Mouse (Mus musculus) midbrain, postnatal 0 days (tissue): ENCODE measurements around the gene Ppt2. TPM values are rescaled to one million over a fixed set of nuclear protein-coding genes. Genes with fewer than 3 reads are reported as not detected.

Experiments used
- ATAC-seq: fragments of 200-750 bp; cut with Nextera tagmentation; 2 replicates; pipeline ENCODE4 v1.8.0; 2017; ENCODE audit warnings: moderate number of reproducible peaks, mild to moderate bottlenecking, moderate TSS enrichment, moderate library complexity; ENCODE audit not compliant: low FRiP score
- DNase-seq: peaks from one replicate; pipeline ENCODE4 v3.0.0-alpha.2; 2015; ENCODE audit warnings: low spot score
- H3K27ac ChIP-seq: fragments of 300-500 bp; sonication (generic); 2 replicates; pipeline ENCODE4 v1.5.1; 2014; ENCODE audit warnings: low read depth, mild to moderate bottlenecking, low read length, mixed read lengths
- H3K27me3 ChIP-seq: fragments of 300-500 bp; sonication (generic); 2 replicates; pipeline ENCODE4 v1.6.1; 2014; ENCODE audit warnings: low read length, control low read depth, mixed read lengths; ENCODE audit not compliant: insufficient read depth
- H3K36me3 ChIP-seq: fragments of 300-500 bp; sonication (generic); 2 replicates; pipeline ENCODE4 v1.6.1; 2014; ENCODE audit warnings: low read length, control low read depth, mixed read lengths; ENCODE audit not compliant: insufficient read depth
- H3K4me1 ChIP-seq: fragments of 300-500 bp; sonication (generic); 2 replicates; pipeline ENCODE4 v1.6.1; 2014; ENCODE audit warnings: mild to moderate bottlenecking, control low read depth, antibody characterized with exemption, low read length, mixed read lengths; ENCODE audit not compliant: insufficient read depth
- H3K4me2 ChIP-seq: fragments of 300-500 bp; sonication (generic); 2 replicates; pipeline ENCODE4 v1.6.1; 2014; ENCODE audit warnings: low read depth, mild to moderate bottlenecking, low read length, mixed read lengths; ENCODE audit not compliant: poor library complexity, severe bottlenecking
- H3K4me3 ChIP-seq: fragments of 300-500 bp; sonication (generic); 2 replicates; pipeline ENCODE4 v1.5.1; 2014; ENCODE audit warnings: low read depth, mild to moderate bottlenecking, low read length, moderate library complexity
- H3K9ac ChIP-seq: fragments of 300-500 bp; sonication (generic); replicated peaks from 2 replicates; pipeline ENCODE4 v1.6.1; 2014; ENCODE audit warnings: mild to moderate bottlenecking, low read length, moderate library complexity, mixed read lengths; ENCODE audit not compliant: poor library complexity, severe bottlenecking
- H3K9me3 ChIP-seq: fragments of 300-500 bp; sonication (generic); 2 replicates; pipeline ENCODE4 v1.6.1; 2016; ENCODE audit warnings: low read length, control low read depth
- CTCF ChIP-seq: IDR thresholded peaks from 2 replicates; pipeline ENCODE4 v1.5.1; 2016; ENCODE audit warnings: antibody characterized with exemption, mild to moderate bottlenecking
- WGBS: fragments of 180-500 bp; shearing (Covaris S2); extraction: QIAGEN DNeasy Blood & Tissue Kit; methylation state at CpG from one replicate; pipeline ENCODE4 v1.1.7; 2014; 5-methylcytosine and 5-hydroxymethylcytosine counted together
- polyA plus RNA-seq: library from polyadenylated mRNA; unstranded; fragments of >200 nt; fragmentation: Nextera tagmentation; extraction: Ambion mirVana; gene quantifications from 2 replicates; pipeline ENCODE4 v1.2.1, GENCODE M21; 2015
- total RNA-seq: library from RNA; depleted of rRNA; stranded (reverse); fragments of >200 nt; gene quantifications from 2 replicates; pipeline ENCODE4 v1.2.3, GENCODE M21; 2014

Ppt2 gene
- total and polyA plus RNA-seq, 2 experiments from 2014 or later, result 18.0 to 31.0 TPM

DNA sequence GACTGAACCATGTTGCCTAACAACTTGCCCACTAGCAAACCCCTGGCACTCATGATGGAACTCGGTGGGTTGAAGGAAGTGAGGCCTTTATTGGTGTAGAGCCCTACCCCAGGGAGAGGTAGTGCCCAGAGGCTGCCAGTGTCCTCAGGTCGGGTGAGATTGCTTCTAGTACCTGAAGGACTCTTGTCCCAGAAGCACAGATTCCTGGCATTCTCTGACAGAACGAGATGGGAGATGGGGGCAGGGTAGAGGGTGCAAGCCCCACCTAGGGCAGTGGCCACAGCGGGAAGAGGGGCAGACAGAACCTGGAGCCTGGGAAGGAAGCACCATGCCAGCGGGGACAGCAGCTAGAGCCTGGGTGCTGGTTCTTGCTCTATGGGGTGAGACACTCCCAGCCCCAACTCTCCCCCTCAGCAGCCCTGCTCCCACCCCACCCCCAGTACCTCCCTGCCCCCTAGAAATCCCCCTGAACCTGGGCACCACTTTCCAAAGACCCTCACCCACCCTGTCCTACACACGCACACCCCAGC is 30.7 kb downstream of the Ppt2 start, which contains the start of gene Ager:
TSS of gene Ager (plus strand) at position 297 of the 530 bp plus-strand sequence.
- H3K4me1 ChIP-seq, result peaks cover 10% of the 10 kb centered on the region; the same call in 1 of the 2 replicates
- WGBS, result 16% methylated on average over 6 of the region's 6 CpGs
- H3K4me2 ChIP-seq, result no peak within 1 kb of the TSS
- H3K4me3 ChIP-seq, result no peak within 1 kb of the TSS
- no peaks in the 10 kb centered on the region for H3K27me3 ChIP-seq
- peaks cover 22% of the 10 kb centered on the region for H3K36me3 ChIP-seq
- no peak within 1 kb of the TSS for H3K9ac ChIP-seq
- TF ChIP-seq CTCF, result no peak
- no peak for ATAC-seq
- DNase-seq, result no peak
- no peak within 1 kb of the TSS for H3K27ac ChIP-seq
- no peaks in the 10 kb centered on the region for H3K9me3 ChIP-seq

DNA sequence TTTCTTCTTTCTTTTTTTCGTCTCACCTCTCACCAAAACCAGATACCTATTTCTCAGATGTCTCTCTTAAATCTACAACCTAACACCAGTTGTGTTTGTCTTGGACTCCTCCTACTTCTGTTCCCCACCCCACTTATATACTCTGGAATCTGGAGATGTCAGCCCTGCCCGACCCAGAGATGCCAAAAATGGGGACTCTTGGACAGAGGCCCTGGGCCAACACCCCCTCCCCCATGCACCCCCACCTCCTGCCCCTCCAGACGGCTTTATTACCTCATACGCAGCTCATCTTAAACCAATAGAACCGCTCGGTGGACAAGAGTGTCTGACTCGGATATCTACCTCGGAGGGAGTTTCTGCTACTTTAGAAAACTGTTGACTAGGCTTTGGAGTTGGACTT is 32.2 kb downstream of the Ppt2 start:
- Histone ChIP-seq H3K4me3 (no peak overlapping the region), H3K4me2 (no peak overlapping the region), H3K27ac (no peak overlapping the region), H3K9ac (no peak overlapping the region), H3K27me3 (no peaks in the 10 kb centered on the region), H3K36me3 (peaks cover 22% of the 10 kb centered on the region), H3K9me3 (no peaks in the 10 kb centered on the region), H3K4me1 (peaks cover 16% of the 10 kb centered on the region)
- ATAC-seq, result no peak
- no peak for DNase-seq
- WGBS, result 83% methylated on average over 8 of the region's 8 CpGs
- no peak for TF ChIP-seq CTCF

DNA sequence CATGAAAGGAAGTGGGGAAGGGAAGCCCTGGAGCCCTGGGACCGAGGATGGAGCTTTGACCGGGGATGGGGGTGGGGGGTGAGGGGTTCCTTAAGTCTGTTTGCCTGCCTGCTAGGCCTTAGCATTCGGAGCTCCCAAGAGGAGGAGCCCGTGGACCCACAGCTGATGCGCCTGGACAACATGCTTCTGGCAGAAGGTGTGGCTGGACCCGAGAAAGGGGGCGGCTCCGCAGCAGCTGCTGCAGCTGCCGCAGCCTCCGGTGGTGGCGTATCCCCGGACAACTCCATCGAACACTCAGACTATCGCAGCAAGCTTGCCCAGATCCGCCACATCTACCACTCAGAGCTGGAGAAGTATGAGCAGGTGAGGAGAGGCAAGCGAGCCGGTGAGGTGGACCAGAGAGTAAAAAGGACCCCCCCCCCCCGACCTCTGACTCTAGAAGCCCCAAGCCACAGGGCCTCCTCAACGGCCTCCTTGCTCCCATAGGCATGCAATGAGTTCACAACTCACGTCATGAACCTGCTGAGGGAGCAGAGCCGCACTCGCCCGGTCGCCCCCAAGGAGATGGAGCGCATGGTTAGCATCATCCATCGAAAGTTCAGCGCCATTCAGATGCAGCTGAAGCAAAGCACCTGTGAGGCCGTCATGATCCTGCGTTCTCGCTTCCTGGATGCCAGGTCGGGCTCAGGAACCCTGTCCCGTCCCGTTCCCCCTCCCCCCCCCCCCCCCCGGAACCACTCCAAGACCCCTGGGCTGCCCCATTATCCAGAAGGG is 34.4 kb downstream of the Ppt2 start:
- peaks cover 15% of the 10 kb centered on the region for H3K36me3 ChIP-seq
- H3K27ac ChIP-seq, result peak overlapping the region; percentile 98
- 44% methylated on average over 34 of the region's 34 CpGs for WGBS
- peaks cover 20% of the 10 kb centered on the region for H3K4me1 ChIP-seq
- H3K9ac ChIP-seq, result peak overlapping the region; percentile 92
- ATAC-seq, result no peak
- H3K4me2 ChIP-seq, result peak overlapping the region; percentile 97
- no peaks in the 10 kb centered on the region for H3K9me3 ChIP-seq
- peak overlapping the region; percentile 76 for H3K4me3 ChIP-seq
- peak; percentile 24; the same call in 1 of the 2 replicates for TF ChIP-seq CTCF
- H3K27me3 ChIP-seq, result no peaks in the 10 kb centered on the region
- peak; percentile 27 for DNase-seq

DNA sequence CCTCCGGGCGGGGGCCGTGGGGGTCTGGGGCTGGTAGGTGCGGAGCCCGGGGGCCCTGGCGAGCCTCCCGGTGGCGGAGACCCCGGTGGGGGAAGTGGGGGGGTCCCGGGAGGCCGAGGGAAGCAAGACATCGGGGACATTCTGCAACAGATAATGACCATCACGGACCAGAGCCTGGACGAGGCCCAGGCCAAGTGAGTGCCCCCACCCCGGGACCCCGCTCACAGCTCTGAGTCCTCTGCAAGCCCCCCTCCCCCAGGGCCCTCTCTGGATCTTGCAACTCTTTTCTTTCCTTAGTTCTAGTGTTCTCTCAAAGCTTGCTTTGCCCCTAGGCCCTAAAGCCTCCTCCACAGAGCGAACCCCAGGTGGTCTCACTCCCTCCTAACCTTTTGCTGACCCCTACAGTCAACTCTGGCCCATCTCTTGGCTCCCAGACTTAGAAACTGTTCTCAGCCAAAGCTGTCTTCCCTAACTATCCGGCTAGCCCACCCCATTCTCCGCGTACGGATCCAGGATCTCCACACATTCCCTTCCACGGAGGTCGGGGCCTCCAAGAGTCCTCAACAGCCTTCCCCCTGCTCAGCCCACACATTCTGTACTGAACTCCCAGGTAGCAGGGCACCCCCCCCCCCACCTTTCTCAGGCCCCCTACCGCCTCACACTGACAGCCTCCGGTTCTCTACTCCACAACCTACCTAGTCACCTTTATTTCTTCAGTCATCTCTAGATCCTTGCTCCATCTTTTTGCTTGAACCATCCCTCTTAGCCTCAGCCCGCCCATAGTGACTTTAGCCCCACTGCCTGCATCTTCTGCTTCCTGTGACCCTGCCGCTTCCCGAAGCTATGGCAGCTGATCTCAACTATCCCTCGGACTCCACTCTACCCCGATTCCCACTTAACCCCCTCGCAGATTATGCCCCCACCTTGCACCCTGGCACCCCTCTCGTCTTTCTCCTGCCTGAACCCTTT is 35.4 kb downstream of the Ppt2 start:
- no peak for TF ChIP-seq CTCF
- Histone ChIP-seq H3K27me3 (no peaks in the 10 kb centered on the region), H3K36me3 (peaks cover 15% of the 10 kb centered on the region), H3K9ac (peak overlapping the region; percentile 92), H3K4me3 (peak overlapping the region; percentile 76), H3K9me3 (no peaks in the 10 kb centered on the region), H3K4me2 (peak overlapping the region; percentile 97), H3K27ac (peak overlapping the region; percentile 98), H3K4me1 (peaks cover 27% of the 10 kb centered on the region)
- WGBS, result 2% methylated on average over 31 of the region's 32 CpGs
- peak; percentile 29 for ATAC-seq
- DNase-seq, result peak; percentile 35

DNA sequence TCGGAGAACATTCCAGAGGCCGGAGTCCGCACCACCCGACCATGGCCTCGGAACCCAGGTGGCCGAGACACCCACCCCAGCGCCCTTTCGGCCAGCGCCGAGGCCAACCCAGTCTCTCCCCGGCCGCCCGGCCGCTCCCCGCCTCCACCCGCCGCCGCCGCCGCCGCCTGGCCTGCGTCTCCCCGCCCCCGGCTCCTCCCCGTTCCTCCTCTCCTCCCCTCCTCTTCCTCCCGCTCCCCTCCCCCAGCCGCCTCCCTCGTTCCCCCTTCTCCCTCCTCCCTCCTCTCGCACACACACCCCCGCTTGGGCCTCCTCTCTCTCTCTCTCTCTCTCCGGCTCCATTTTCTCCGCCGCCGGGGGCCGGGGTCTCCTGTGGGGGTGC is 36.3 kb downstream of the Ppt2 start:
- Histone ChIP-seq H3K4me1 (peaks cover 28% of the 10 kb centered on the region), H3K9ac (peak overlapping the region; percentile 92), H3K36me3 (peaks cover 15% of the 10 kb centered on the region), H3K4me2 (peak overlapping the region; percentile 97), H3K27me3 (no peaks in the 10 kb centered on the region), H3K4me3 (peak overlapping the region; percentile 76), H3K27ac (peak overlapping the region; percentile 98), H3K9me3 (no peaks in the 10 kb centered on the region)
- 3% methylated on average over 23 of the region's 35 CpGs for WGBS
- ATAC-seq, result peak; percentile 41
- DNase-seq, result peak; percentile 89
- no peak for TF ChIP-seq CTCF
